Mouse (Mus musculus): ENCODE data around the gene B4galnt3.

Gene B4galnt3

GRCm38 (mm10) chr6:120227068-120227467 lies 67.3 kb downstream of the B4galnt3 start:
- in situ Hi-C loops (cut with MboI; ENCODE audit: low sequenced_read_pairs) = no loop called here

GRCm38 (mm10) chr6:120225355-120225754 lies 69.0 kb downstream of the B4galnt3 start:
- in situ Hi-C loops (cut with MboI; ENCODE audit: low sequenced_read_pairs) = no loop called here

DNA sequence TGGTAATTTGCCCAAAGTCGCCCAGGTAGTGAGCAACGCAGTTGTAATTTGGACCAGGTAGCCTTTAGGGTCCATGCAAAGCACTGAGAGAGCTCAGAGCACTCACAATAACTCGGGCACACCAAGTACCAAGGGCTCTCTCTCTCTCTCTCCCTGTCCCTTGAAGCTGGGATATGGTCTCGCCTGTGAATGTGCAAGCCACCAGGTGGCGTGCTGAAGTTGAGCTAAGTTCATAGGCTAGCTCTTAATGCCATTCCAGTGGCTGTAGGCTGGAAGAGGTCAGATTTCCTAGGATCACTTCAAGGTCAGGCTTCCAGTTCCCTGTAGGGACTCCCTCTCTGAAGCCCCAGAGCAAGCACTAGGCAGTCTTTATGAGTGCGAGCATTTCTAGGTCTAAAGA lies 71.7 kb downstream of the B4galnt3 start:
- in situ Hi-C loops (cut with MboI; ENCODE audit: low sequenced_read_pairs) = loop anchor here (25.0 kb wide), 2 partner anchors 435 to 735 kb away; partner anchors contain the start of gene Fbxl14

GRCm38 (mm10) chr6:120219281-120219680 lies 75.1 kb downstream of the B4galnt3 start:
- in situ Hi-C loops (cut with MboI; ENCODE audit: low sequenced_read_pairs) = loop anchor here (25.0 kb wide), 2 partner anchors 432 to 732 kb away; partner anchors contain the start of gene Fbxl14

DNA sequence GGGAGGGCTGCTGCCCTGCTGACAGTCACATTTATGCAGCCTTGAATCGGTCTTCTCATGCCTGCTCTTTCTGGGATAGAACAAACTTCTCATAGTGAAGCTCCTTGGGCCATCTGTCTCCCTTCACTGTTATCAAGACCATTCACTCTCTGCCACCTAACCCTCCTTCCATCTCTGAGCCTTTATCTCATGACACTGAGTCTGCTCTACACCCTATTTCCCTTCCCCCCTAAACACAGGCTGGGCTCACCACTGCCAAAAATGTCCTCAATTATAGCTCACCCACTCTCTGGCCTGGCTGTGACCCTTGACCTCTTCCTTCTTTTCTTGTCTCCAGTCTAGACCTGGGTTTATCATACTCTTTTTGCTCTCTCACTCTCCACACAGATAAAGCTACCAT lies 77.7 kb downstream of the B4galnt3 start:
- in situ Hi-C loops (cut with MboI; ENCODE audit: low sequenced_read_pairs) = loop anchor here (25.0 kb wide), 2 partner anchors 429 to 729 kb away; partner anchors contain the start of gene Fbxl14

GRCm38 (mm10) chr6:120211536-120211935 lies 82.8 kb downstream of the B4galnt3 start:
- in situ Hi-C loops (cut with MboI; ENCODE audit: low sequenced_read_pairs) = loop anchor here (25.0 kb wide), 2 partner anchors 424 to 724 kb away; partner anchors contain the start of gene Fbxl14

- in situ Hi-C loops (cut with MboI; ENCODE audit: low sequenced_read_pairs) = loop anchor here (25.0 kb wide), 2 partner anchors 419 to 719 kb away; partner anchors contain the start of gene Fbxl14
Observed at GRCm38 (mm10) chr6:120206586-120206985, 87.8 kb downstream of the B4galnt3 start.

DNA sequence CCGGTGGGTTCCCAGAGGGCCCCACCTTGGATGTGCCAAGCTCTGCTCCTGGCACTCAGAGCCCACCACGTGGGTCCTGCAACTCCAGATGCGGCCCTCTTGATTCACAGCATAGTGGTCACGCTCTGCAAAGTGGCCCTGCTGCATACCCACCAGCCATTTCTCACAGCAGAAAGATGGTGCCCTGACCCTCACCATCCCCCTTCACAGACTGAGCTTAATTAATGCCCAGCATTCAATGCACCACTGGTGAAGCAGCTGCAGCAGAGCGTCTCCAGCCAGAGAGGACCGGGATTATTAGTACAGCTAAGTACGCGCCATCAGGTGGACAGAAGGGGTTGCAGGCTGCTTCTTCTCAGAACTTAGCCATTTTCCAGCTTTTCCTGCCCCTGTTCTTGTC lies 92.0 kb downstream of the B4galnt3 start:
- in situ Hi-C loops (cut with MboI; ENCODE audit: low sequenced_read_pairs) = loop anchor here (25.0 kb wide), 2 partner anchors 415 to 715 kb away; partner anchors contain the start of gene Fbxl14

DNA sequence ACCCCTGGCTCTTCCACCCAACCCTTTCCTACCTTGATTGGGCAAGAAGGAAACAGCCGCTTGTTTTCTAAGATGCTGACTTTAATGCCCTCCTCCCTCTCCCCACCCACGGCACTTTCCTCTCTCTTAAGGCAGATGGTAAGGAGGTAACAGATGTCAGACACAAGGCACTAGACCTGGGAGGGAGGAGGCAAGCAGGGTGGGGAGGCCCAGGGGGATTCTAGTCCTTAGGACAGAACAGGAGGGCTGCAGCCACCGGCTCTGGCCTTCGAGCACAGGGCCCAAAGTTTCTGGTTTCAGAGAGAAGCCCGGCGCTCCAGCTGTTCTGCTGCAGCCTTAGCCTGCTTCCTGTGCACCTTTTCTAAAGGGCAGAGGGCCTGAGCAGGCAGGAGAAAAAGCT lies 92.4 kb downstream of the B4galnt3 start:
- in situ Hi-C loops (cut with MboI; ENCODE audit: low sequenced_read_pairs) = loop anchor here (25.0 kb wide), 2 partner anchors 415 to 715 kb away; partner anchors contain the start of gene Fbxl14

DNA sequence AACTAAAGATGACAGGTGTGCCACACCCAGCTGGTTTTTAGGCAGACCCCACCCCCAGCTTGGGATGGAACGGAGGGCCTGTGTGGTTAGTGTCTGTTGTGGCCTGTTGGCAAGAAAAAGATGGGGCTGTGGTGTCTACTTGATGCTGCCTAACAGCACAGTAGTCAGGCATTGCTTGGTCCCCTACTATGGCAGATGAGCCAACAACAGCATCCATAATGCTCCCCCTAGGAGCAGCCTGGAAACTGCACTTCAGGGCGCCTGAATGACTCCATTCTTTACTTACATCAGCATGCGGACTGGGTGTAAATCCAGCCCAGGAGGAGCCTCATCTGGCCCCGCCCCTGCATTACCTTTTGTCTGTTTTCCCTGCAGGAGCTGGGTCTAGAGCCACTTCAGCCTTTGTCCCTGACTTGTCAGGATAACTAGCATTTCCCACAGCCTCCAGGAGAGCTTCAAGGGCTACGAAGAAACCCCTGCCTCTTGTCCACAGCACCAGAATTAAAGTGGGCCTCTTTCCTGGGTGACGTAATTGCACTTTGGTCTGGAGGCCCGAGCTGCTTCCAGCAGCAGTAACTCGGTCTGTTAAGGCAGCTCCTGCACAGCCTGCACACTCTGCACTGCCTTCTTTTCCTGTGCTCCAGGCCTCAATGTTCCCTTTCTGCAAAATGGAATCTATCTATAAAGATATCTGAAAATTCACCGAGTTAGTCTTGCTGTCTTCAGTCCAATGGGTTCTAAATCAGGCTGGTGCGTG lies 94.5 kb downstream of the B4galnt3 start:
- in situ Hi-C loops (cut with MboI; ENCODE audit: low sequenced_read_pairs) = loop anchor here (25.0 kb wide), 3 partner anchors 163 to 713 kb away; partner anchors contain the start of genes Fbxl14 and Wnk1

DNA sequence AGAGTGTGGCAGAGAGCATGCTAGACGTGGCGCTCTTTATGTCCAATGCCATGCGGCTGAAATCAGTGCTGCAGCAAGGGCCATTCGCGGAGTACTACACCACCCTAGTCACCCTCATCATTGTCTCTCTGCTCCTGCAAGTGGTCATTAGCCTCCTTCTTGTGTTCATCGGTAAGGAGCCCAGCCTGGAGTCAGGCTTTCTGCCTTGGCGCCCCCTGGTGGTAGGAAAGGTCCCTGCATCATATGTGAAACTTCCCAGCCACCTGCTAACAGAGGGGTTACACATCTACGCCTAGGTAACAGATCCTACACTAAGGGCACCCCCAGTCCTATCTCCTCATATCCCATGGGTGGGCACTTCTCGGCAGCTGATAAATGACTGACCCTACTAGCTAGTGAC lies 96.4 kb downstream of the B4galnt3 start:
- in situ Hi-C loops (cut with MboI; ENCODE audit: low sequenced_read_pairs) = loop anchor here (25.0 kb wide), 1 partner anchor 161 kb away; the partner anchor contains the start of gene Wnk1

GRCm38 (mm10) chr6:120196837-120197236 lies 97.5 kb downstream of the B4galnt3 start:
- in situ Hi-C loops (cut with MboI; ENCODE audit: low sequenced_read_pairs) = loop anchor here (25.0 kb wide), 1 partner anchor 160 kb away; the partner anchor contains the start of gene Wnk1

- in situ Hi-C loops (cut with MboI; ENCODE audit: low sequenced_read_pairs) = loop anchor here (25.0 kb wide), 1 partner anchor 158 kb away; the partner anchor contains the start of gene Wnk1
Observed at GRCm38 (mm10) chr6:120194963-120195362, 99.4 kb downstream of the B4galnt3 start.

GRCm38 (mm10) chr6:120194305-120194704 lies 100.1 kb downstream of the B4galnt3 start:
- in situ Hi-C loops (cut with MboI; ENCODE audit: low sequenced_read_pairs) = loop anchor here (25.0 kb wide), 1 partner anchor 157 kb away; the partner anchor contains the start of gene Wnk1

- in situ Hi-C loops (cut with MboI; ENCODE audit: low sequenced_read_pairs) = loop anchor here (25.0 kb wide), 1 partner anchor 156 kb away; the partner anchor contains the start of gene Wnk1
Observed at GRCm38 (mm10) chr6:120193793-120194192, 100.6 kb downstream of the B4galnt3 start.

DNA sequence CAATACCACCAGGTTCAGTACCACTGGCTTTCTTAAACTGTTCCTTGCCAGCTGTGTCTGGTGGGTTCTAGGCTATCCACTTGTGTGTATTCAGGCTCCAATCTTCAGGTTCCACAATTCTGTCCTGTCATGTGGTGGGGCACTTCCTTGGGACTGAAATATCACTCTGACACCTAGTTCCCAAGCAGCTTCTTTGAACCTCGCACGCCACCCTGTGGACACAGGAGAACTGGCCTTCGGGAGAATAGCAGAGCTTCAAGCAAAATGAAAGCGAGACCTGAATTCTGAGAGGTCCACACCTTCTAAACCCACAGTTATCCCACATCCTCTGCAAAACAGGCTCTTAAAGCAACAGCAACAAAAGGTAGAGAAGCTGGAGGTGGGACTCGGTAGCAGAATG lies 101.2 kb downstream of the B4galnt3 start:
- in situ Hi-C loops (cut with MboI; ENCODE audit: low sequenced_read_pairs) = loop anchor here (25.0 kb wide), 1 partner anchor 156 kb away; the partner anchor contains the start of gene Wnk1

DNA sequence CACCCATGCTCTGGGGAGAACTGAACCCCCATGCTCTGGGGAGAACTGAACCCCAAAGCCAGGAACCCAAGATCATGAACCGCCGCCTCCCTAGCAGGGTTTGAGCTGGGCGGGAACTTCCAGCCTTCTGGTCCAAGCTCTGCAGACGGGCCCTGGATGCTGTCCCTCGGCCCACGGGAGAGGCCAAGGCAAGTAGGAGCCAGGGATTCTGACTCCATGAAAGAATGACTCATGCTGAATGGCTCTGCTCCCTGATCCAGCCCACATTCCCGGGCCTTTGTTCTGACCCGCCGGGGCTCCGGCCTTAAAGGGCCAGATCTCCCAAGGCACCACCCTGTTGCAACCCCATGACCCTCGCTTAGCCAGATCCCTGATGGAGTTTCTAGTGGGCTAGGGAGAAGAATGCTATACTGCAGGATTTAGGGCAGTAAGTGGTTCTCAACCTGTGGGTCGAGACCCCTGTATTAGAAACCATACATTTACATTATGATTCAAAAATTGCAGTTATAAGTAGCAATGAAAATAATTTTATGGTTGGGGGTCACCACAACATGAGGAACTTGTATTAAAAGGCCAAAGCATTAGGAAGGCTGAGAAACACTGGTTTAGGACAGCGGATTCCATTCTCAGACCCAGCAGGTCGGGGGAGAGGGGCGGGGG lies 102.0 kb downstream of the B4galnt3 start:
- in situ Hi-C loops (cut with MboI; ENCODE audit: low sequenced_read_pairs) = loop anchor here (25.0 kb wide), 1 partner anchor 155 kb away; the partner anchor contains the start of gene Wnk1

DNA sequence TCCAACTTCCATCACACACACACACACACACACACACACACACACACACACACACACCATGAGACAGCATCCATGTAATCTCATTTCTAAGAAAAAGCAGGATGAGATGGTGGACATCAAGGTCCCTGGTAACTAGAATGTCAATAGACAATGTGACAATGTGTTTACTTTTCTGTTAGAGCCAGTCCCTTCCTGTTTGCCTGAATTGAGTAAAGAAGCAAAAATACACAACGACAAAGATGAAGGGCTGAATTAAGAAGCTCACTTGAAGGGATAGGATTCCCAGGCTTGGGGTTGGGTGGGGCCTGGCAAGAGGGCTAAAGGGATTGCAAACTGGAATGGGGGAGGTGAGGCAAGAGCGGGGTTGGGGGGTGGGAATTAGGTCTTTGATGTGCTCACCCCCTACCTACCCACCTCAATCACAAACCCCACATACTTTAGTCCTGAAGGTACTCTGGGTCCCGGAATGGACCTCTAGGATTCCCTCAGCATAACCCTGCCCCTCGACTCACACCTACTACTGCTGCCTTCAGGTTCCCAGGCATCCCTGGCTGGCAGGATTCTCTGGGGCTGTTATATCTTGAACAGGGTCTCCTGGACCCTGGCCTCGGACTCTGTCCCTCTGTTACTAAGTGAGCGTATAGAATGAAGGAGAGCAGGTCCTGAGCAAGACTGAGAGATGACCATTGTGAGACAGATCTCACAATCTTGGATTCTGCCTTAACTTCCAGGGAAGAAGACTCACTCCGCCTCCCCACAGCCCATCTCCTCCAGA lies 102.8 kb downstream of the B4galnt3 start:
- in situ Hi-C loops (cut with MboI; ENCODE audit: low sequenced_read_pairs) = loop anchor here (25.0 kb wide), 1 partner anchor 154 kb away; the partner anchor contains the start of gene Wnk1

- in situ Hi-C loops (cut with MboI; ENCODE audit: low sequenced_read_pairs) = loop anchor here (25.0 kb wide), 1 partner anchor 154 kb away; the partner anchor contains the start of gene Wnk1
Observed at GRCm38 (mm10) chr6:120190912-120191311, 103.4 kb downstream of the B4galnt3 start.

DNA sequence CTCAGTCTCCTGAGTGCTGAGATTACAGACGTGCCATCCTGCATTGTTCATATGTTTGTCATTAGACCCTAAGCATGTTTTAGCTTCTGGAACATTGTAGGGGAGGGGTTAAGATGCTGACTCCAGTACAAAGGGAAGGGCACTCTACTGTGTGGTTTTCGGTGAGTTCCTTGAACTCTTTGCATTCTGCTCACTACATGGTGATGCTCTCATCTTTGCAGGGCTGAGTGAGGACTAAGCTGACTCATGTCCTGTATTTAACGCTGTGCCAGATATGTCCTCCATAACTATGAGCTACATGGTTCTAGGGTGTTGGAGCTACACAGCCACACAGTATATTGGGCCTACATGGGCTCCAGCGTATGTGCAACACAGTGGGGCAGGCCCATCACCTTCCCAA lies 104.0 kb downstream of the B4galnt3 start:
- in situ Hi-C loops (cut with MboI; ENCODE audit: low sequenced_read_pairs) = loop anchor here (25.0 kb wide), 1 partner anchor 153 kb away; the partner anchor contains the start of gene Wnk1
